Mouse (Mus musculus): ENCODE data around the gene Nat14.
"Not testable (repeated sequence)": the region's sequence is repeated elsewhere in the genome, so short reads cannot be mapped to it uniquely, and the experiment has no call there.

Nat14 gene

DNA sequence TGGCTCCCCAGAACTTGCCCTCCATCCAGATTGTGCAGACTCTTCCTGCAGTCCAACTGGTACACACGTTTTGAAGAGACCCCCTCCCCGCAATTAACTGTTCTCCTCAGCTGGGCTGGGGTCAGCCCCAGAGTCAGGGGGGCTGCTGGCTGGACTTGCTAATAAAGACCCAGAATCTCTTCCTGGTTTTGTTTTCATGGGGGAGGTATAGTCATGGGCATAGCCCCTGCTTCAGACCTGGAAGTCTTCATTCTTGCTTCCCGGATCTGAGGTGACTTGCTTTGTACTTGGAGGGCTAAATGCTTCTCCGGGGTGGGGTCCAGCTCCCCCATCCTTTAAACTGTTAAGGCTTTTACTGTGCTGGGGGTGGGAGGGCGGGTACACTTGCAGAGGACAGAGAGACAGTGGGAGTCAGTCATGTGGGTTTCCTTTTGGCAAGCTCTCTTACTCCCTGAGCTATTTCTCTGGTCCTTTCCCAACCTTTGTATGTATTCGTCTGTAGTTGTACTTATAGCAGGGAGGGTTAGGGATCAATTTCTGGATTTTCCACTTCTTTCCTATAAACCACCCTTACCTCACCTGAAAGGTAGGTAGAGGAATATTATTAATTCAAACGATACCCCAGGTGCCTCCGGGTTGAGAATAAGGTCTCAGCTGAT, at the start of gene Nat14:
Nat14 (plus strand) TSS at position 205 of the 659 bp plus-strand sequence.
- Histone ChIP-seq H3K9me3 (ENCODE audit: low read length) (no peaks in the 10 kb centered on the region), H3K27me3 (ENCODE audit: insufficient read depth, low read length) (peaks cover 31% of the 10 kb centered on the region), H3K4me3 (replicated peaks; ENCODE audit: low read length) (peak within 1 kb of the TSS; percentile 74), H3K4me1 (replicated peaks; ENCODE audit: low read depth, low read length) (peaks cover 96% of the 10 kb centered on the region), H3K36me3 (ENCODE audit: insufficient read depth, low read length) (peaks cover 25% of the 10 kb centered on the region)
- no peak for TF ChIP-seq POU5F1 (IDR thresholded peaks at IDR 0.05; ENCODE audit: borderline replicate concordance, low read length)
- no peak for TF ChIP-seq NANOG (IDR thresholded peaks at IDR 0.05; ENCODE audit: borderline replicate concordance, low read length)
- no peak for TF ChIP-seq CTCF (conservative IDR thresholded peaks at IDR 0.05; ENCODE audit: low read length)

DNA sequence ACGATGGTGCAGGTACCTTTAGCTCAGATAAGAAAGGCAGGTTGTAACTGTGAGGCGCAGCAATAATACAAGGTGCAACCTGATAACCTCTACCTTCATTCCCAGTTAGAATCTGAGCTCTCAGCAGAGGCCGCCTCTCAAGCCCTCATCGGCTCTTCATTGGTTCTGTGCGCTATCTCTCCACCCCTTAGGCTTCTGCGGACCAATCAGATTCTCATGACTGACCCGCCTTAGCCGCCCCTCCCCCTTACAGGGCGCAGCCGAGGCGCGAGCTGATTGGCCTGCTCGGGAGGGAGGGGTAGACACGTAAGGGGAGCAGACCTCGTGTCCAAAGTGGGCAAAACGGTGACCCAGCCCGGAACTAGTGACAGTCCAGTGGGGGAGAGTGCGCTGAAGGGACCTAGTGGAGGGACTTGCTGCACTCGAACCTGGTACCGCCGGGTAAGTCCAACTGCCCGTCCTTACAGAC, 45.0 kb upstream of the Nat14 start, which contains the start of gene Isoc2a:
Isoc2a (plus strand) TSS at position 401 of the 469 bp plus-strand sequence.
- Histone ChIP-seq H3K36me3 (ENCODE audit: insufficient read depth, low read length) (peaks cover under 1% of the 10 kb centered on the region), H3K4me3 (replicated peaks; ENCODE audit: low read length) (peak within 1 kb of the TSS; percentile 90), H3K4me1 (replicated peaks; ENCODE audit: low read depth, low read length) (peaks cover 42% of the 10 kb centered on the region), H3K27me3 (ENCODE audit: insufficient read depth, low read length) (no peaks in the 10 kb centered on the region), H3K9me3 (ENCODE audit: low read length) (peaks cover 6% of the 10 kb centered on the region)
- TF ChIP-seq CTCF (conservative IDR thresholded peaks at IDR 0.05; ENCODE audit: low read length) (no peak), NANOG (IDR thresholded peaks at IDR 0.05; ENCODE audit: borderline replicate concordance, low read length) (no peak), POU5F1 (IDR thresholded peaks at IDR 0.05; ENCODE audit: borderline replicate concordance, low read length) (no peak)

DNA sequence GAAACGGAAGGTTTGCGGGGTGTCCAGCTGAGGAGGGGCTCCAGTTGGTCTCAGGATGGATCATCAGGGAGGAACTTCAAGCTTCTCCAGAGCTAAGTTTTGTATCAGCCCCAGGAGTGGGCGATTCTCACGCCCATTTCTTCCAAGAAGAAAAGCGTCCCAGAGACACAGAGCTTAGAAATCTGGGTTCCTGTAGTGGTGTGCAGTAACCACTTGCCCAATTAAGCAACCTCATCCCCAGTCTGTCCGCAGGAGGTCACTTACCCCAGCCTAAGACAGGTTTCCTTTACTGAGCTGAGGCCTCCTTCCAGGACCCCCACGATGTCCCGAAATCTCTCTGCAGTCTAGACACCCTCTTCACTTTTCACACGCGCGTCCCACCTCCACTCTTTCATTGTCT, 44.6 kb upstream of the Nat14 start:
- H3K27me3 ChIP-seq (ENCODE audit: insufficient read depth, low read length) = no peaks in the 10 kb centered on the region
- H3K9me3 ChIP-seq (ENCODE audit: low read length) = peaks cover 10% of the 10 kb centered on the region
- peak overlapping the region; percentile 90 for H3K4me3 ChIP-seq (replicated peaks; ENCODE audit: low read length)
- TF ChIP-seq POU5F1 (IDR thresholded peaks at IDR 0.05; ENCODE audit: borderline replicate concordance, low read length) (no peak), NANOG (IDR thresholded peaks at IDR 0.05; ENCODE audit: borderline replicate concordance, low read length) (no peak), CTCF (conservative IDR thresholded peaks at IDR 0.05; ENCODE audit: low read length) (no peak)
- H3K4me1 ChIP-seq (replicated peaks; ENCODE audit: low read depth, low read length) = peaks cover 42% of the 10 kb centered on the region
- peaks cover 5% of the 10 kb centered on the region for H3K36me3 ChIP-seq (ENCODE audit: insufficient read depth, low read length)

DNA sequence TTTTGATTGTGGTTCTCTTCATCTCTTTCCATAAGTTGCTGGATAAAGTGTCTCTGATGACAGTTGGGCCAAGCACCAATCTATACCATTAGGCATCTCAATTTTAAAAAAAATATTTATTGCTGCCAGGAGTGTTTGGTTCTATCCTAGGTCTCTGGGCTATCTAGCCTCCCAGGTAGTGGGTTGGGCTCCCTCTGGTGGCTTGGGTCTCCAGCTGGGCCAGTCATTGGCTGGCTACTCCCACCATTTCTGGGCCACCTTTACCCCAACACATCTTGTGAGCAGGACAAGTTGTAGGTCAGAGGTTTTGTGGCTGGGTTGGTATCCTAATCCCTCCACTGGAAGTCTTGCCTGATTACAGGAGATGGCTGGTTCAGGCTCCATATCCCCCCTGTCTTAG, 43.6 kb upstream of the Nat14 start:
- peak; percentile 10; the same call in 1 of the 2 replicates for TF ChIP-seq CTCF (conservative IDR thresholded peaks at IDR 0.05; ENCODE audit: low read length)
- no peak for TF ChIP-seq NANOG (IDR thresholded peaks at IDR 0.05; ENCODE audit: borderline replicate concordance, low read length)
- no peak for TF ChIP-seq POU5F1 (IDR thresholded peaks at IDR 0.05; ENCODE audit: borderline replicate concordance, low read length)
- Histone ChIP-seq H3K4me3 (replicated peaks; ENCODE audit: low read length) (peak overlapping the region; percentile 90), H3K36me3 (ENCODE audit: insufficient read depth, low read length) (peaks cover 15% of the 10 kb centered on the region), H3K4me1 (replicated peaks; ENCODE audit: low read depth, low read length) (peaks cover 40% of the 10 kb centered on the region), H3K27me3 (ENCODE audit: insufficient read depth, low read length) (no peaks in the 10 kb centered on the region), H3K9me3 (ENCODE audit: low read length) (peaks cover 15% of the 10 kb centered on the region)

DNA sequence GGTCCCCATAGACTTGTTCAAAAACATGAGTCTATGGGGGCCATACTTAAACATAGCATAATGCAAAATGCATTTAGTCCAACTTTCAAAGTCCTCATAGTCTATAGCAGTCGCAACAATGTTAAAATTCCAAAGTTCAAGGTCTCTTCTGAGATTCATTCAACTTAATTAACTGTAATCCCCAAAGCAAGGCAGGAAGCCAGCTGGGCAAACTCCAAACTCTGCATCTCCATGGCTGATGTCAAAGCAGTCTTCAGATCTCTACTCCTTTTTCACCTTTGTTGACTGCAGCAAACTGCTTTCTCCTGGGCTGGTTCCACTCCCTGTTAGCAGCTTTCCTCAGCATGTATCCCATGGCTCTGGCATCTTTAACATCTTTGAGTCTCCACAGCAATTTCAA, 42.8 kb upstream of the Nat14 start:
- Histone ChIP-seq H3K9me3 (ENCODE audit: low read length) (peaks cover 15% of the 10 kb centered on the region), H3K4me1 (replicated peaks; ENCODE audit: low read depth, low read length) (peaks cover 40% of the 10 kb centered on the region), H3K36me3 (ENCODE audit: insufficient read depth, low read length) (peaks cover 15% of the 10 kb centered on the region)
- H3K27me3 ChIP-seq (ENCODE audit: insufficient read depth, low read length); H3K4me3 ChIP-seq (replicated peaks; ENCODE audit: low read length): not testable (repeated sequence)

DNA sequence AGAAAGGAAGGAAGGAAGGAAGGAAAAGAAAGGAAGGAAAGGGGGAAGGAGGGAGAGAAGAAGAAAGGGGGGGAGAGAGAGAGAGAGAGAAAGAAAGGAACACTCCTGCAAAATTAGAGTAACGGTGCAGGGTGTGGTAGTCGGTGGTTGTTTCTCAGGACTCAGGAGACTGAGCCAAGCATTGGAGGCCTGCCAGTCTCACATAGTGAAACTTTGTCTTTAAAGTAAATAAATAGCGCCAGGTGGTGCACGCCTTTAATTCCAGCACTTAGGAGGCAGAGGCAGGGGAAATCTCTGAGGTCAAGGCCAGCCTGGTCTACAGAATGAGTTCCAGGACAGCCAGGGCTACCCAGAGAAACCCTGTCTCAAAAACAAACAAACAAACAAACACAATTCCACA, 35.1 kb upstream of the Nat14 start:
- TF ChIP-seq POU5F1 (IDR thresholded peaks at IDR 0.05; ENCODE audit: borderline replicate concordance, low read length) = no peak
- TF ChIP-seq CTCF (conservative IDR thresholded peaks at IDR 0.05; ENCODE audit: low read length) = no peak
- TF ChIP-seq NANOG (IDR thresholded peaks at IDR 0.05; ENCODE audit: borderline replicate concordance, low read length) = no peak
- peaks cover 46% of the 10 kb centered on the region for H3K4me1 ChIP-seq (replicated peaks; ENCODE audit: low read depth, low read length)
- H3K36me3 ChIP-seq (ENCODE audit: insufficient read depth, low read length) = peaks cover 55% of the 10 kb centered on the region
- H3K4me3 ChIP-seq (replicated peaks; ENCODE audit: low read length) = no peak overlapping the region
- H3K27me3 ChIP-seq (ENCODE audit: insufficient read depth, low read length) = no peaks in the 10 kb centered on the region
- peaks cover 11% of the 10 kb centered on the region for H3K9me3 ChIP-seq (ENCODE audit: low read length)

DNA sequence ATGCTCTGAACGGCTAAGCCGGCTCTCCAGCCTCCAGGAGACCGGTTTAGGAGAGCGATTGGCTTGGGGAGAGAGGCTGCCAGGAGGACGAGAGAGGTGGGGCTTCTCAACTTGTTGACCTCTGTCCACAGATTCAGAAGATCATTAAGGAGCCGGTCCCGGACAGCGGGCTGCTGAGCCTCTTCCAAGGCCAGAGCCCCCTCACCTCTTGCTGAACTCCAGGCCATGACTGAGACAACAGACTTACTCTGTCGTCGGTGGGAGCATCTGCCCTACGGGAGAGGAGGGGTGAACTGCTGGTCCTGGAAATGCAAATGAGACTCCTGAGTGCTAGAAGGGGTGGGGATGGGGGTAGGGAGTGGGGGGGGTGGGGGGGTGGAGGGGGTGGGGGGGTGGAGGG, 26.6 kb upstream of the Nat14 start:
- peaks cover 78% of the 10 kb centered on the region for H3K4me1 ChIP-seq (replicated peaks; ENCODE audit: low read depth, low read length)
- peaks cover 31% of the 10 kb centered on the region for H3K36me3 ChIP-seq (ENCODE audit: insufficient read depth, low read length)
- no peaks in the 10 kb centered on the region for H3K9me3 ChIP-seq (ENCODE audit: low read length)
- peak overlapping the region; percentile 45 for H3K4me3 ChIP-seq (replicated peaks; ENCODE audit: low read length)
- TF ChIP-seq POU5F1 (IDR thresholded peaks at IDR 0.05; ENCODE audit: borderline replicate concordance, low read length) (no peak), CTCF (conservative IDR thresholded peaks at IDR 0.05; ENCODE audit: low read length) (no peak), NANOG (IDR thresholded peaks at IDR 0.05; ENCODE audit: borderline replicate concordance, low read length) (no peak)
- no peaks in the 10 kb centered on the region for H3K27me3 ChIP-seq (ENCODE audit: insufficient read depth, low read length)

DNA sequence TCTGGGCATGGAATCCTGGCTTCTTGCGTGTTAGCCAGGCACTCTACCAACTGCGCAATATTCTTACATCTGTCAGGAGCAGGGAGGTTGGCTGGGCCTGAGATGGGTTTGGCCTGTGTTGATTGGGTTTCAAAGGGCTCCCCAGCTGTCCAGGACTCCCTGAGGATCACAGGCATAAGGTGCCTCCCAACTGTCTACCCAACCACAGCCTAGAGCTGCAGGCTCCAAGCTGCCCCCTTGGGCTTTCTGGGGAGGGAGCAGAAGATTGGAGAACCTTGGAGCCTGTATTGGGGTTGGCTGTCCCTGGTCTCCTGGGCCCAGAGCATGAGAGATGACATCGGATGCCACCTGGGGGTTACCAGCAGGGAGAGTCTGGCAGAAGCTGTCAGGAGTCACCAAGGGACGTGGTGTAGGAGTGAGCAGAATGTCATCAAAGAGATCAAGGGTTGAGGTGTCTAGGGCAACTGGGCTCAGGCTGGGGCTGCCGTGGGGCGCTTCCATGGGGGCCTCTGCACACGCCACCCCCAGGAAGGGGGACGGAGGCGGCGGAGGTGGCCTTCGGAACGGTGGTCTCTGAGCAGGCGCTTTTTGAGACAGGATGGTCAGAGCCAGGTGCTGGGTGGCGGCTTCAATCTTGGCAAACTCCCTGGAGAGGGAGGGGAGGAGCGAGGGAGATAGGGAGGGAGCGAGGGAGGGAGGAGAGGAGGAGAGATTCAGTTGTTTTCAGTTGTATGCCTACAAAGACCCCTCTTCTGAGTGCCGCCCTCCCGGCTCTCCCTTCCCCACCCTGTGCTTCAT, 22.8 kb upstream of the Nat14 start:
- Histone ChIP-seq H3K27me3 (ENCODE audit: insufficient read depth, low read length) (no peaks in the 10 kb centered on the region), H3K36me3 (ENCODE audit: insufficient read depth, low read length) (peaks cover 18% of the 10 kb centered on the region), H3K9me3 (ENCODE audit: low read length) (no peaks in the 10 kb centered on the region), H3K4me1 (replicated peaks; ENCODE audit: low read depth, low read length) (peaks cover 85% of the 10 kb centered on the region), H3K4me3 (replicated peaks; ENCODE audit: low read length) (peak overlapping the region; percentile 67)
- TF ChIP-seq NANOG (IDR thresholded peaks at IDR 0.05; ENCODE audit: borderline replicate concordance, low read length) = no peak
- no peak for TF ChIP-seq POU5F1 (IDR thresholded peaks at IDR 0.05; ENCODE audit: borderline replicate concordance, low read length)
- TF ChIP-seq CTCF (conservative IDR thresholded peaks at IDR 0.05; ENCODE audit: low read length) = no peak

Measured in E14TG2a.4 (cell line).